Mouse (Mus musculus): ENCODE measurements around the gene Alg14. TPM values are rescaled to one million over a fixed set of nuclear protein-coding genes. Genes with fewer than 3 reads are reported as not detected.

Gene Alg14
- total RNA-seq, 2 experiments from 2014 or later, result 15.2 to 16.3 TPM

GRCm38 (mm10) chr3:121320896-121321295 lies 29.3 kb downstream of the Alg14 start:
- intact Hi-C loops (cut with DNase I), result no loop called here
- DNase-seq (ENCODE audit: low spot score in 2 of 2), result no peak

- no peak for DNase-seq (ENCODE audit: low spot score in 2 of 2)
- intact Hi-C loops (cut with DNase I), result no loop called here
These were observed 31.8 kb downstream of the Alg14 start for GRCm38 (mm10) chr3:121323371-121323770.

- DNase-seq (ENCODE audit: low spot score in 2 of 2), result no peak
- intact Hi-C loops (cut with DNase I), result no loop called here
These were observed 35.8 kb downstream of the Alg14 start for GRCm38 (mm10) chr3:121327406-121327805.

- DNase-seq (ENCODE audit: low spot score in 2 of 2), result no peak
- intact Hi-C loops (cut with DNase I), result no loop called here
These were observed 38.1 kb downstream of the Alg14 start for GRCm38 (mm10) chr3:121329647-121330046.

- intact Hi-C loops (cut with DNase I), result no loop called here
- no peak for DNase-seq (ENCODE audit: low spot score in 2 of 2)
These were observed 38.7 kb downstream of the Alg14 start for GRCm38 (mm10) chr3:121330244-121330646.

- intact Hi-C loops (cut with DNase I), result no loop called here
- DNase-seq (ENCODE audit: low spot score in 2 of 2), result no peak
These were observed 44.8 kb downstream of the Alg14 start for GRCm38 (mm10) chr3:121336234-121336890.

GRCm38 (mm10) chr3:121338687-121339086 lies 47.1 kb downstream of the Alg14 start:
- DNase-seq (ENCODE audit: low spot score in 2 of 2), result no peak
- intact Hi-C loops (cut with DNase I), result no loop called here

GRCm38 (mm10) chr3:121340321-121340761 lies 48.8 kb downstream of the Alg14 start:
- no peak for DNase-seq (ENCODE audit: low spot score in 2 of 2)
- intact Hi-C loops (cut with DNase I), result no loop called here

GRCm38 (mm10) chr3:121343224-121343623 lies 51.7 kb downstream of the Alg14 start:
- intact Hi-C loops (cut with DNase I), result no loop called here

GRCm38 (mm10) chr3:121344056-121344945 lies 52.7 kb downstream of the Alg14 start:
- intact Hi-C loops (cut with DNase I), result no loop called here
- DNase-seq (ENCODE audit: low spot score in 2 of 2), result no peak

More at GRCm38 (mm10) chr3:121343224-121343623, 51.7 kb downstream of the Alg14 start:
- no peak for DNase-seq (ENCODE audit: low spot score in 2 of 2)

GRCm38 (mm10) chr3:121344951-121345642 lies 53.5 kb downstream of the Alg14 start:
- intact Hi-C loops (cut with DNase I), result no loop called here
- DNase-seq (ENCODE audit: low spot score in 2 of 2), result no peak

- intact Hi-C loops (cut with DNase I), result no loop called here
- no peak for DNase-seq (ENCODE audit: low spot score in 2 of 2)
These were observed 54.0 kb downstream of the Alg14 start for GRCm38 (mm10) chr3:121345643-121346000.

- intact Hi-C loops (cut with DNase I), result no loop called here
- no peak for DNase-seq (ENCODE audit: low spot score in 2 of 2)
These were observed 55.1 kb downstream of the Alg14 start for GRCm38 (mm10) chr3:121346507-121347267.

GRCm38 (mm10) chr3:121348792-121349191 lies 57.2 kb downstream of the Alg14 start:
- DNase-seq (ENCODE audit: low spot score in 2 of 2), result no peak
- intact Hi-C loops (cut with DNase I), result no loop called here

GRCm38 (mm10) chr3:121349334-121350169 lies 58.0 kb downstream of the Alg14 start:
- intact Hi-C loops (cut with DNase I), result no loop called here
- DNase-seq (ENCODE audit: low spot score in 2 of 2), result no peak

- intact Hi-C loops (cut with DNase I), result no loop called here
- no peak for DNase-seq (ENCODE audit: low spot score in 2 of 2)
These were observed 59.7 kb downstream of the Alg14 start for GRCm38 (mm10) chr3:121351257-121351656.

- DNase-seq (ENCODE audit: low spot score in 2 of 2), result no peak
- intact Hi-C loops (cut with DNase I), result no loop called here
These were observed 62.7 kb downstream of the Alg14 start for GRCm38 (mm10) chr3:121354281-121354680.

GRCm38 (mm10) chr3:121354861-121355470 lies 63.4 kb downstream of the Alg14 start:
- intact Hi-C loops (cut with DNase I), result loop anchor here (5.0 kb wide), 1 partner anchor 72 kb away; the partner anchor contains the start of gene Cnn3
- no peak for DNase-seq (ENCODE audit: low spot score in 2 of 2)

Data from left cerebral cortex, postnatal 25 days (tissue).